Mouse (Mus musculus) c-Kit-positive CD71-positive TER-119-negative erythroid progenitor cells, embryonic 14.5 days (primary cell): ENCODE measurements at regions not wholly inside any gene's neighbourhood (a gene's known extent, or its start where the extent isn't known, plus 50 kb on each side); places are given as distances from the start of the nearest gene placed in this dataset.

ENCODE experiments used
- DNase-seq: peaks from one replicate; pipeline ENCODE4 v3.0.0-alpha.2; 2013; ENCODE audit warnings: low read depth

DNA sequence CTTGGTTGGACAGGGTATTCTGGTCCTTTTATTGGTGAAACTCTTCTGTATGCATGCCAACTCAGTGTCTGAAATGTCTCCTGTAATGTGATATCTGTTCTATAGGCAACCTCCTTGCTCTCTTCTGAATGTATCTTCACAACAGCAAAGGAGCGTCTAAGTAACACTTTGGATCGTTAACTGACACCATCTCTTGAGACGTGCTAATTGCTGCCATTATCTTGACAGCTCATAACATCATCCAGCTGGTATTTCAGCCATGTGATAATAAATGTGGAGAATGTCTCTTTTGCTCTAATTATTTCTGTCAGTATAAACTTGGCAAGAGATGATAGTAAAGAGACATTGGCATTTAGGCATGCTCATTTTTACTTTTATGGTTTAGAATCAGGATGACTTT lies 68.8 kb upstream of the Col8a1 start:
- no peak for DNase-seq

DNA sequence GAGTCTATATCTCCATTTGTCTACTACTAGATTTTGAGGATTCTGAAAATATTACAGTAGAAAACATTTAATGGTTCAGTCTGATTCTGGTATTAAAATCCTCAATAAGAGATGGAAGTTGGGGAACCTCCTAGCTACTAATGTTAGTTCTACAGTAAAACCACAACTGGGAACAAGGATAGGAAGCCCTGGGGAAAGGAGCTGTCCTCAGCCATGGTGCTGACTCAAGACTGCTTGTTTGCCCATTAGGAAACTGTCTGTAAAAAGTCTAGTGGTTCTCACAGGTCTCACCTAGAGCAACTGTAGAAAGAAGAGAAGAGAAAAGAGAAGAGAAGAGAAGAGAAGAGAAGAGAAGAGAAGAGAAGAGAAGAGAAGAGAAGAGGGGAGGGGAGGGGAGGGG lies 90.9 kb upstream of the Col8a1 start:
- no peak for DNase-seq

DNA sequence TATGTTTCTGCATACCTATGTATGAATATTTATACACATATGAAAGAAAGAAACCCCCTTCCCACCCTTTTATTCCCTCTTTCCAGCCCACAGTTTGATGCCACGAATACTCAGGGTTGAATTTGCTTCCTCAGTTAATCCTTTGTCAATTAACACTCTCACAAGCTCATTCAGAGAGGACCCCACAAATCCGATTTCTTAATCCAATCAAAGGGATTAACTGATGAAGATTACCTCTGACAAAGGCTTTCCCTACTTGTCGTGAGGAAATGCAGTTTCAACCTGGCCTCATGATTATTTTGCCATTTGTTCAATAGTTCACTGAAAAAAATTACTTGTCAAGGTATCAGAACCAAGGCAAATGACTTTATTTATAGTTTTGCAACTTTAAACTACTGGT lies 91.8 kb upstream of the Col8a1 start:
- DNase-seq, result no peak

DNA sequence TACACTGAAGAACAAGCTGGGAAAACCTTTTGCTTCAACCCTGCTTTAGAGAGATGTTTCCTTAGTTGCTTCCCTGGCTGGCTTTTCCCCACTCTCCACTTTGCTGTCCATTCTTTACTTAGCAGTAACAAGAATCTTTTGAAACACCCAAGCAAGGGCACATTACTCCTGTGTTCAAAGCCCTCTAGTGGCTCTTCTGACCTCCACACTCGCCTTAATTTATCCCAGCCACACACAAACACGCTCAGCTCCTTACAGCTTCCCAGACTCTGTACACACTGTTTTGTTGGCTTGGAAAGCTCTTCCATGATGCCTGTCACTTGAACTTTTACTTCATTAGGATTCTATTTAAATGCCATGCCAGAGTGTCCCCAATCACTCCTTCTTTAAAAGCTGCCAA lies 97.3 kb upstream of the Col8a1 start:
- DNase-seq, result no peak

DNA sequence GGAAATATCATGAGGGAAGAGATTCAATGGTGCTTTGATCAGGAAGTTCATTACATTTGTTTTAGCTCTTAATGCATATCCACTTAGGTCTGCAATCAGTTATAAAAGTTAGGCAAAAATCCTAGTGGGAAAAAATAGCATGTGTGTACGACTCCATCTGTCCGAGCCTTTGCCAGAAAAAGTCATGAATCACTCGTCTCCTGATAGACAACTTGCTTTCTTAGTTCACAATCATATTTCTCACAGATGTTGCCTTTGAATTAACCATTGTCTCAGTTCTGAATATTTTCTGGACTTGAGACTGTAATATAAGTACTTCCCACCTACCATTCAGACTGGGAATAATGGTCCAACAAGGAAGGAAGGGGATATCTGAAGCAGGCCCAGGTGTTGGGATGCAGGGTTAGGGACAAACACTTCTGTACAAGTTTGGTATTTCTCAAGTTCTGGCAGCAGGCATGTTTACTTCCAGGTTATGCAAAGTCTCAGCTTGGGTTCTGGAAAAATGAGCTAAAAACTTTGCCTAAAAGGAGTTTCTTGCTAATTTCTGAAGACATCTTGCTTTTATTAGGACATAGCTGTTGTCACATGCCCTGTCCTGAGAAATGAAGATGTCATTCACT lies 98.4 kb upstream of the Col8a1 start:
- no peak for DNase-seq

DNA sequence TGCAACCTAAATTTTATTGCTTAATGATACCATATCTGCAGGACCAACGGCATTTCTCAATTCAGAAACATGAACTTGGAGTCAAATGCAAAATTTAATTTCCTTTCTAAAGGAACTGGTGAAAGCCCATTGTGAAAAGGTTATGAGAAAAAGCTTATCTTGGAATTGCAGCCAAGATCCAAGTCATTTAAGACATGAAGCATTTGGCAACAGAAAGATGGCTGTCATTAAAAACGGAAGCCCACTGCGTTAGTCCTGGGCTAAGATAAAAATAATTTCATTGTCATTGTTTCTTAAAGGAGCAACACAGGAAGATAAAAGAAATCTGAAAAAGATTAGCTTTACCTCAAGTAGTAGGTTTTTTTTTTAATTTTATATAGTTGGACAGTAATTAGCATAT lies 99.2 kb upstream of the Col8a1 start:
- no peak for DNase-seq

DNA sequence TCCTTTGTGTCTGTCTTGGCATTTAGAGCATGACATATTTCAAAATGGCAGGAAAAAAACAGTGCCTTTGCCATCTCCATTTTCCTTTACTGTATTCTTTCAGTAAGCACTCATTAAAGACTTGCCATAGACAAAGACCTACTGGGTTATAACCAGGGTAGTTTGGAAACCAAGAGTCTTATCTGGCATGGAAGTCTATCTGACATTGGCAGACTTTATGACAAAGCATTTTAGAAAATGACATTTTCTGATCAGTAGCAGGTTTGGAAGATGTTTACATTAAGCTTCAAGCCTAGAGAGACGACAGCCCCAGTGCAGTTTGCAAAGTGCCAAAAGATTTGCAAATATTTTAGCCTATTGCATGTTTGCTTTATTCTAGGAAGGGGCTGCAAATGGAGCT lies 102.5 kb upstream of the Col8a1 start:
- DNase-seq, result no peak

DNA sequence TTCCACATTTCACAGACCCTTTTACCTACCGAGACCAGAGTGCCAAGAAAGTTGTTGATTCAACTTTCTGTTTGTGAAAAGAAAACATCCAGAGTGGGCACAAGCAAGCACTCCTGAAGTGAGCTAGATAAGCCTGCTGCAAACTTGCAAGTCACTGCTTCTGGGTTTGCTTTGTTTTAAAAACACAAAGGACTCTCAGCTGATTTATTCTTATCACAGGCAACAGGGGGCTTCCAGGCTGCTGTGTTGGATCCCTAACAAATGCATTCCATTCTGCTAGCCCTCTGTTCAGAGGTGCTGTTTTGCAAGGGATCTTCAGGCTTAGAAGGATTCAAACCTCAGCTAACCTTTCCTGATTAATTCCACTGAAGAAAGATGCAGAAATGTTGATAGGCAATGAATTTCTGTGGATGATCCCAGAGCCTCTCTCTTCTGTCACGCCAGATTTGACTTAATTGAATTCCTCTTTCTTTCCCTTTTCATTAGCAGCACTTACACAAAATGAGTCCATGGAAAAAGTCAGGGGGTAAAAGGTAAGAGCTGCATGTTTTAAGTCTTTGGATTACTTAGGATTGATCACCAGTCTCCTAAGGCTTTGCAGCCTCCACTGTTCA lies 103.7 kb upstream of the Col8a1 start:
- DNase-seq, result no peak

DNA sequence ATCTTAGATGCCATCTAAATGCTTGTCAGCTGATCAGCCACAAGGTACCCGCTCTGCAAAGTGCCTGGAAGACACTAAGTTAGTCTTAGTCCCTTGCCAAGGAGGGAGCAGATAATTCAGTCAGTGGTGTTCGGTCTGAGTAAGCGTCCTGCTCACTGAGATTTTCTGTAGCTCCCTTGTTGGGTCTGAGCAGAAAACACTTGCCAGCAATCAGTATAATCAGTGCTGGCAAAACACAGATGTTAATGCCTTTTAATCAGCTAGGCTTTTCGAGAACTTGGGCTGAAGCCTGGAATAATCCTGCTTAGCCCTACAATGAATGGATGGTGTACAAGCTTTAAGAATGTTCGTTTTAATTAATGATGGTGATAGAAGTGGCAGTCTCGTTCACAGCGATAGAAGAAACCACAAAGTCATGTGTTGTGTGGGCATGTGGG lies 104.2 kb upstream of the Col8a1 start:
- DNase-seq, result no peak

DNA sequence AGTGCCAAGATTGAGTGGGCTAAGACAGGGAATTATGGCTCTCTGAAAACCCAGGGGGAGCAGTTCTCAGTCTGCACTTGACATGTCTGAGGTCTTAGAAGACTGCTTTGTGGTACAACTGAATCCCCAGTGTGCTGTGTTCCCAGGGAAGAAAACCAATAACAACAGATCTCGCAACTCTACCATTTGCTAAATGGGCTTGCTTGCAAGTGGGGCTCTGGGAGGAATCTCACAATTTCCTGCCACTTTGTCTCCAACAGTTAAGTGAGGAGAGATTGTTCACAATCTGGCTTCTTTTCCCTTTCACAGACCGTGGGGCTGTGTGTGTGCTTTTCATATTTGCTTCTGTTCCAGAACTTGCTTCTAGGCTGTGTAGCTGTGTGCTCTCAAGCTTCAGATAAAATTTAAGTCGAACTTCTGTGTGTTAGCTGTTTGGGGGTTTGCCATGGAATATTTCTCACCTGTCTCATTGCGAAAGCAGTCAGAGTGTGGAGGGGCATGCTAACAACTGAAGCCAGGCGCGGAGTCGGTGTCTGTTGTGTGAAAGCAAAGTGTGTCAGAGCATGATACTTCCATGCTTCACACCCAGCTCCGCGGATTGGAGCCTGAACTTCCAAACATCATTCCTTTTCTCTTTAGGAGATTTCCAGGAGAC lies 108.8 kb upstream of the Col8a1 start:
- no peak for DNase-seq

DNA sequence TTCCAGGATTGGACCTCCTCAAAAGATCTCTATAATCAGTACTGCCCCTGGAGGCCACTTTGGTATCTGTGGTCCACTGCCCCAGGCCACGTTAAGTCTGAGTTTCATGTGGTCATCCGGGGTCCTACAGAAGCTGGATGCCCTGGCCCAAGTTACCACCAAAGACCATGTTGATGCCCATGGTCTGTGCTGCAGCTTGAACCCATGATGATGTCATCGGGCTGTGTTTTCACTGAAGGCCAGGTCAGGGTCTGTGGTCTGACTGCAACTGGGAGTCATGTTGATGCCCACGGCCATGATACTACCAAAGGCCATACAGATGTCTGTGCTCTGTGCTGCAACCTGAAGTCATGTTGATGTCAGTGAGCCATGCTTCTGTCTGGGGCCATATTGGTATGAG lies 122.3 kb upstream of the Col8a1 start:
- no peak for DNase-seq

DNA sequence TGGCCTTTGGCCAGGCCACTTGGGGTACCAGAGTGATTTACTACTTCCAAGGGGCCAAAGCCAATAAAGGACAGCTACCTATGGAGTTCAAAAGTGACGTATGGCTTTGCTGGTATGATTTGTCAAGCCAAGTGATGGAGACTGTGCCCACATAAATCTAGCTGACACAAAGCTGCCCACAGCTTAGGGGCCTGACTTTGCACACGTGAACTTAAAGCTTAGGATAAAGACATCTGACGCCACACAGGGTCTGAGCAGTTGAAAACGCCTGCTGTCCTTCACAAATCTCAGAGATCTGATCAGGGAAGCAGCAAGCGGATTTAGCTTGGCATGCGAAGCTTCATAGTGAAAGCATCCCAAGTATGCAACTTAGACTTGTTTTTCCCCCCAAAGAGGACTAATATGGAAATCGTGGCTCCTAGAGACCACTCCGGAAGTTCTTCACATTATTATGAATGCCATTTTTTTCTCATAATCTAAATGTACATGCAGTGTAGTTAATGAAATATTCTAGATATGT lies 127.1 kb upstream of the Col8a1 start:
- no peak for DNase-seq

DNA sequence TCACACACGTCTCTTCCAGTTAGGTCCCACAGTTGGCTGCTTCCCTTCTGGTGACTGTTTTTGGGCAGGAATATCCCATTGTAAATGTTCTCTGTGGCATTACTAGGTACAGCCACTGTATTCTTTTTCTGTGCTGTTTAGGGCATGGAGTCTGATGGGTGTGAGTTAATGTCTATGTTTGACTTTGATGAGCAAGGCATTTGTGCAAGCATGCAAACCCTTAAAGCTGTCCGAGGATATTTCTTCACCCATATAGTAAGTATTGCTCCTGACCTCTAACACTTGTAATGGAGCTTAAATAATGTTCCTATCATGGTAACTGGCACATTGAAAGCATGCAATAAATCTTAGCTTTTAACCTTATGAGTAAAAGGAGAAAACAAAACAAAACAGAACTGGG lies 133.6 kb upstream of the Col8a1 start:
- no peak for DNase-seq

DNA sequence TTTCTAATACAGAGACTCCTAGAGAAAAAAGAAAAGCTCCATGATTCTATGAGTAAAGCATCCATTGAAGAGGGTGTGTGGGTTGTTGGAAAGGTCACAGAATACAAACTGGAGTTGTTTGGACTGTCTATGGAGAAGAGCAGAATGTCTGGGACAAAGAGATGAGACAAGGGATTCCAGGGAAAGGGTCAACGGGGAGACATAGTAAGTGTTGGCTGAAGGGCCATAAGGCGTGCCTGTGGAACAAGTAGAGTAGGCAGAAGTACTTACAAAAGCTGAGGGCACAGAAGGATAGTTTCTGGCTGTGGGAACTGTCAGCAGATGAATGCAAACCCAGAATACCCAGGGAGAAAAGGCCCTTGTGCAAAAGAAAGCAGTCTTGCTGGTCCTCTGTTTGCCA lies 134.0 kb upstream of the Col8a1 start:
- no peak for DNase-seq

DNA sequence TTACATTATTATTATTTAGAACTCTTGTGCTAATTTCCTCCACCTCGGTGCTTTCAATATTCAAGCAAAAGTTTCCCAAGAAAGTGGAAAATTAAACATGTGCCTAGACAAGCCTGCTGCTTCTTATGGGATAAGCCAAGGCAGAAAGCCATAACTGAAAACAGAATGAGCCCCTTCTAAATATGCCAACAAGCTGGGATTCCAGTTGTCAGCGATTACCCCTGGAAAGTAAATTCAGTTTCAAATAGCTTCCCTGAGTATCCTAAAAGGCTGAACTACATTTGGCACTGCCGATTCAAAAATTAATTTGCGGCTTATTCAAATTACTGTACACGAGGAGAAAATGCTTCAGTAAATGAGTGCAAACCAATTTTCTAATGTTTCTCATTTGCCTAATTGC lies 135.6 kb upstream of the Col8a1 start:
- DNase-seq, result no peak

DNA sequence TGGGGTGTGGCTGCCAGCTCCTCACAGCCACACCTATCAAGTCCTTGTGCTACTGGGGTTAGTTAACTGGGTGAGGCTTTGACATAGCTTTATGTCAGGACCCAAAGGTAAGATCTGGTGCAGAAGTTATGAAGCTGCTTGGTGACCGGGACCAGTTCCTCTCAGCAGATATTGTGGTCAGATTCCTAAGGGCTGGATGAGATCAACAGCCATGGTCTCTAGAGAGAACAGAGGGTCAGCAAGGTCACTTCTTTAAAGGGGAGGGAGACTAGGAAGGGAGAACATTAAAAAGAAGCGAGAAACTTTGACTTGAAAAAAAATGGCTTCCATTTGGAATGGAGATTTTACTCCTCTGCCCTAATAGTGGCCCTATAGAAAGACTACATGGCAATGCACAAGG lies 138.6 kb upstream of the Col8a1 start:
- no peak for DNase-seq

DNA sequence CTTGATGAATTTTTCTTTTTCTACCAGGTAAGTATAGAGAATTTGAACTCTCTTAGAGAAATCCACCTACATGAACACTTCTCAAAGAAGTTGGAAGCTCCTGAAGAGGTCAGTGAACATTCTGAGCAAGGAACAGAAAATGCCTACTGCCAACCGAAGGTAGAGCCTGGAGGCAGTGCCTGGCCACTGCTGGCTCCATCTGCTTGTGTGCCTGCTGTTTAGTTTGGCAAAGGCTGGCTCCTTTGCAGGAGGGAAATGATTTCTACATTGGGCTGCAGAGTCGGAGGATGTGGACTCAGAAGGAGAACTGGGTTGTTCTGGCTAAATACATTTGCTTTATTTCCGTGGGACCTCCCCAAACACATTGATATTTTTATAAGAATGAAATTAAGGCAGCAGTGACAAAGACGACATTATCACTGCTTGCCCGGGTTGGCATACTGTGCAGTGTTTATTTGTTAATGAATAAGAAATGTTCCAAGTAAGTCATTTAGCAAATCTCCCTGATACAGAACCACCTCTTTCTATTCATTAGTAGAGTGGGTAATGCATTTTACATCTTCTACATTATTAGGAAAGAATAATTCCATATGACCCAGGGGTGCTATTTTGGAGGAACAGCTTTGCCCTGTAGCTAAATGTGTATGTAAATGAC lies 139.3 kb upstream of the Col8a1 start:
- DNase-seq, result no peak

DNA sequence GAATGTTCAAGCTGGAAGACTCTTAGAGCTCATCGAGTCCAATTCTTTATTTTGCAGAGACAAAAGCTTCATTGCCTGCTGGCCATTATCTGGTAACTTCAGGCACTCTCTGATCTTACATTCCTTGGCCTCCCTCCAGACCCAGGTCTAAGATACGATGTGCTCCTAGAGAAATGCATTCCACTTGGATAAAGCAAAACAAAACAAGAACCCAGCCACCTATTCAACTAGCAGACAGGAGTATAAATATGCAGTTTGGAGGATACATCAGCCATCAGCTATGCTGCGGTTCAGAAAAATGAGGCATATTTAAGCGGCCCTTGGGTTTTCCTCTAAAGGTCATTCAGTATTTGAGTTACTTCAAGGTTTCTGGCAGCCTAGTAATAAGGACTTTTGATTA lies 146.5 kb upstream of the Col8a1 start:
- DNase-seq, result no peak

DNA sequence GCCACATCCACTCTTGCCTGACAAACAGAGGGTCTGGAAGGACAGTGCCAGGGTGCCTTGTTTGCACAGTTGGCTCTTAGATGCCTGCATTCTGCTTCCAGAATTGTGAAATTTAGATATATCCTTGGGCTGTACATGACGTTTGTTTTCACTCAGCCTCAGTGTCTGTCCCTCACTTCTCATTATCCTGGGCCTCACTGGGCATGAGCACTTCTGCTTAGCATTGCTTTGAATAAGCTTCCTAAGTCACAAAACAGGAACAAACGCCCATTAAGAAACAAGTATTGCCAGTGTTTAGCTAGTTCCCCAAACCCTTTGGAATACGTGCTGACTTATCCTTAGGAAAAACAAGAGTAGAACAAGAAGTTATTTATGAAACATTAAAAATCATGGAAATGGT lies 148.0 kb upstream of the Col8a1 start:
- DNase-seq, result no peak

DNA sequence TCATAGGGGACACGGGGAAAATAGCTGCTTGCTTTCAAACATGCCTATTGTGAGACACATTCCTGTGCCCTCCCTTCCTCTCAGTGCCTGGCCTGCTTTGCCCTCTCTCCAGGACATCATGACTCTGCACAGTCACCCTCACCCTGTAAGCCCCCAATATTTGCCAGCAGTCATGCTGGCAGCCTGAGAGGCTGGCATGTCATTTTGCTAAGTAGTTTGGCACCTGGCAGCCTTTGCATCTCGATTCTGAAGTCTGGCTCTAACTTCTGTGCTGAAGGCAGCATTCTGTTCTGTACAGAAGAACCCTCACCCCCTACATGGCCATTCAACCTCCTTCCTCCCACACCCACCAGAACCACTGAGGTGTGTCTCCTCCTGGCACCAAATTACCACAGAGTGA lies 157.5 kb upstream of the Col8a1 start:
- DNase-seq, result no peak

DNA sequence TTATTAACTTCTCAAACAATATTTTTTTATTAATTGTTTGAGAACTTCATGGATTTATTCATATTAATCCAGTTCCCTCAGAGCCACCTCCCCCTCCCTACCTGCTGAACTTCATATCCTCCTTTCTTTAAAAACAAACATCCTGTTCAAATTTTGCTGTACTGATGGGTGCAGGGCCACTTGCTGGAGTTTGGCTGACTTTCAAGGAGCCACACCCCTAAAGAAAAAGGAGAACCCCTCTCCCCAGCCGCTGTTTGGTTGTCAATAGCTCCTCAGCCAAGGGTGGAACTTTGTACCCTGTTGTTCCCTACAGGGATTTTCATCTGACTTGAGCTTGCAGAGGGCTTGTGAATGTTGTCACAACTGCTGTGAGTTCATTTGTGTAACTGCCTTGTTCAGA lies 160.0 kb upstream of the Col8a1 start:
- DNase-seq, result no peak

DNA sequence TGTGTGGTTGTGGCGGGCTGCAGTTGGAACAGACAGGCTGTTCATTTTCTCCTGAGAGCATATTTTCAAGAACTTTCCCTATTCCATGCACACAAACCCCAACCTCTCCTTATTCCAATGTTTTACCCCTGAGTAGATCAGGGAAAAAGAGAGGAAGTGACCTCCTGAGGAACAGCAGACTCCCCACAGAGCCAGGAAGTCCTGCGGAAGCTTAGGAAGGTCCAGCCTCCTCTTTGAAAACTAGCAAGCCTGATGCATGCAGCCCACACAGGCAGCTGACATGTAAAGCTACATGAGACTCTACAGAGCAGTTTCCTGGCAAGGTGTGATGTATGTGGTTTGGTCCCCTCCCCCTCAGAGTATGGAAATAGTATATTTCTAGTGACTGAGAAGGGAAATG lies 160.9 kb upstream of the Col8a1 start:
- DNase-seq, result no peak

DNA sequence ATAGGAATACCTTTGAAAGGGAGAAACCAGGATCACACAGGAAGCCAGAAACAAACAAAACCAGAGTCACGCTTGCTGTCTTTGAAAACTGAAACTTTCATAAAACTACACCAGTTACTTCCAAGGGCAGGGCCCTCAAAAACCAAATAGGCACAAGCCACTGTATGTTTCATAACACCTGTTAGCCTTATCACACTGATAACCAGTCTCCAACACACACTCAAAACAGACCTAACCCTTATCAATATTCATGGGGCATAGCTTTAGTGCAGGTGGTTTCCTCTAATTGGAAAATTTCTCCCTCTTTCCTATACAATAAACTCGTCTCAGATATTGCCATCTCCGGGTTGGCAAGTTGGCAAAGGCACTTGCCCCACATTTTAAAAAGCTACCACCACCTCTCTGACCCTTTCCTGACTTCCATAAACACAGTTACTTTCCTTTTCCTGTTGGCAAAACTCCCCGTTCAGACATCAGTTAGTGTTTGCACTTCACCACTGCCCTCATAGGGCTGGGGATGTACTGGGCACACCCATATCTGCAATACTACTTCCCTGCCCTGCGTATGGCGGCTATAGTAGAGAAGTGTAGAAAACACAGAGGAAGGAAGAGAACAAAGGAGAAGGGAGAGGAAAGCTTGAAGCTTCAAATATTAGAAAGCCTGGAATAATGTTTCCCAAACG lies 169.1 kb upstream of the Col8a1 start:
- DNase-seq, result no peak
